Mouse (Mus musculus) cerebellum, adult 2 months (tissue): ENCODE measurements around the gene Tnfrsf23. TPM values are rescaled to one million over a fixed set of nuclear protein-coding genes. Genes with fewer than 3 reads are reported as not detected.

Source experiments
- DNase-seq, 2 experiments: peaks; one replicate each; pipeline ENCODE4 v3.0.0; 2021
- H3K27ac ChIP-seq: fragments of 200-500 bp; 2 replicates; pipeline ENCODE4 v1.5.1; 2012; ENCODE audit warnings: low read length, control low read depth, inconsistent platforms; ENCODE audit not compliant: insufficient read depth
- H3K27me3 ChIP-seq: fragments of 200-500 bp; 2 replicates; pipeline ENCODE4 v1.6.1; 2012; ENCODE audit warnings: inconsistent platforms, mild to moderate bottlenecking, low read length, moderate library complexity; ENCODE audit not compliant: control insufficient read depth, insufficient read depth
- H3K4me1 ChIP-seq: fragments of 200-500 bp; 2 replicates; pipeline ENCODE4 v1.6.1; 2011; ENCODE audit warnings: low read length; ENCODE audit not compliant: control insufficient read depth, insufficient read depth
- H3K4me3 ChIP-seq: fragments of 200-500 bp; replicated peaks from 2 replicates; pipeline ENCODE3; 2011; ENCODE audit warnings: mild to moderate bottlenecking, low read depth, low read length, control low read depth; ENCODE audit not compliant: insufficient read depth
- CTCF ChIP-seq: fragments of 200-500 bp; IDR thresholded peaks from 2 replicates; pipeline ENCODE4 v1.5.1; 2011; ENCODE audit warnings: low read depth, mild to moderate bottlenecking, control low read depth, low read length, moderate library complexity, borderline replicate concordance; ENCODE audit not compliant: insufficient read depth
- POLR2A ChIP-seq: fragments of 200-500 bp; IDR thresholded peaks from 2 replicates; pipeline ENCODE4 v1.6.1; 2011; ENCODE audit warnings: low read length, control low read depth, borderline replicate concordance; ENCODE audit not compliant: insufficient read depth
- WGBS: fragments of 180-500 bp; shearing (Covaris S2); methylation state at CpG from one replicate; pipeline ENCODE4 v1.1.7; 2018; 5-methylcytosine and 5-hydroxymethylcytosine counted together
- polyA plus RNA-seq: library from polyadenylated mRNA; depleted of rRNA; stranded (reverse); fragments of >200 nt; gene quantifications from 2 replicates; pipeline ENCODE4 v1.2.3, GENCODE M21; 2012

The Tnfrsf23 gene
- polyA plus RNA-seq, 1 experiment, result 3.1 TPM

GRCm38 (mm10) chr7:143636674-143637073 lies 49.0 kb downstream of the Tnfrsf23 start:
- Histone ChIP-seq H3K27ac (no peak overlapping the region), H3K4me3 (no peak overlapping the region), H3K4me1 (no peaks in the 10 kb centered on the region), H3K27me3 (no peaks in the 10 kb centered on the region)
- WGBS, result 92% methylated on average over 1 of the region's 1 CpGs
- TF ChIP-seq POLR2A (no peak), CTCF (no peak)
- DNase-seq, result no peak

GRCm38 (mm10) chr7:143631503-143631902 lies 54.2 kb downstream of the Tnfrsf23 start:
- no peak for DNase-seq
- Histone ChIP-seq H3K4me1 (no peaks in the 10 kb centered on the region), H3K4me3 (no peak overlapping the region), H3K27ac (no peak overlapping the region), H3K27me3 (no peaks in the 10 kb centered on the region)
- WGBS, result 68% methylated on average over 2 of the region's 2 CpGs
- TF ChIP-seq POLR2A (no peak), CTCF (no peak)

GRCm38 (mm10) chr7:143629501-143629900 lies 56.2 kb downstream of the Tnfrsf23 start:
- H3K4me1 ChIP-seq, result no peaks in the 10 kb centered on the region
- H3K27ac ChIP-seq, result no peak overlapping the region
- no peak for DNase-seq
- H3K27me3 ChIP-seq, result no peaks in the 10 kb centered on the region
- 53% methylated on average over 1 of the region's 1 CpGs for WGBS
- H3K4me3 ChIP-seq, result no peak overlapping the region
- no peak for TF ChIP-seq POLR2A
- TF ChIP-seq CTCF, result no peak

GRCm38 (mm10) chr7:143628540-143628939 lies 57.1 kb downstream of the Tnfrsf23 start, which contains the start of gene Tnfrsf26:
Gene Tnfrsf26, minus strand, starts transcription at chr7:143628722.
- 97% methylated on average over 1 of the region's 1 CpGs for WGBS
- Histone ChIP-seq H3K27me3 (no peaks in the 10 kb centered on the region), H3K4me3 (no peak within 1 kb of the TSS), H3K27ac (no peak within 1 kb of the TSS), H3K4me1 (no peaks in the 10 kb centered on the region)
- DNase-seq, result no peak
- no peak for TF ChIP-seq POLR2A
- TF ChIP-seq CTCF, result no peak

- WGBS, result 54% methylated on average over 10 of the region's 10 CpGs
- Histone ChIP-seq H3K27me3 (no peaks in the 10 kb centered on the region), H3K4me3 (no peak overlapping the region), H3K4me1 (no peaks in the 10 kb centered on the region), H3K27ac (no peak overlapping the region)
- no peak for DNase-seq
- TF ChIP-seq POLR2A (no peak), CTCF (no peak)
Measured at GRCm38 (mm10) chr7:143627555-143628286, 58.0 kb downstream of the Tnfrsf23 start.

- Histone ChIP-seq H3K27ac (no peak overlapping the region), H3K4me3 (no peak overlapping the region), H3K27me3 (no peaks in the 10 kb centered on the region), H3K4me1 (no peaks in the 10 kb centered on the region)
- 71% methylated on average over 2 of the region's 2 CpGs for WGBS
- DNase-seq, result no peak
- TF ChIP-seq POLR2A, result no peak
- no peak for TF ChIP-seq CTCF
Measured at GRCm38 (mm10) chr7:143626178-143626577, 59.5 kb downstream of the Tnfrsf23 start.

GRCm38 (mm10) chr7:143625151-143625550 lies 60.5 kb downstream of the Tnfrsf23 start:
- WGBS, result 70% methylated on average over 5 of the region's 5 CpGs
- TF ChIP-seq POLR2A, result no peak
- H3K27me3 ChIP-seq, result no peaks in the 10 kb centered on the region

GRCm38 (mm10) chr7:143624561-143624960 lies 61.1 kb downstream of the Tnfrsf23 start:
- TF ChIP-seq POLR2A (no peak), CTCF (no peak)

More at GRCm38 (mm10) chr7:143625151-143625550, 60.5 kb downstream of the Tnfrsf23 start:
- no peak for DNase-seq
- Histone ChIP-seq H3K27ac (no peak overlapping the region), H3K4me1 (no peaks in the 10 kb centered on the region), H3K4me3 (no peak overlapping the region)

More at GRCm38 (mm10) chr7:143624561-143624960, 61.1 kb downstream of the Tnfrsf23 start:
- Histone ChIP-seq H3K27ac (no peak overlapping the region), H3K4me1 (no peaks in the 10 kb centered on the region), H3K4me3 (no peak overlapping the region), H3K27me3 (no peaks in the 10 kb centered on the region)
- 87% methylated on average over 3 of the region's 3 CpGs for WGBS
- no peak for DNase-seq
